Mouse (Mus musculus): ENCODE measurements around the gene Pvr. TPM values are rescaled to one million over a fixed set of nuclear protein-coding genes. Genes with fewer than 3 reads are reported as not detected.
A peak's percentile ranks its signal among the peaks of the same experiment; 100 is the strongest.

Pvr gene
- polyA plus RNA-seq, 1 experiment: 16.5 TPM

DNA sequence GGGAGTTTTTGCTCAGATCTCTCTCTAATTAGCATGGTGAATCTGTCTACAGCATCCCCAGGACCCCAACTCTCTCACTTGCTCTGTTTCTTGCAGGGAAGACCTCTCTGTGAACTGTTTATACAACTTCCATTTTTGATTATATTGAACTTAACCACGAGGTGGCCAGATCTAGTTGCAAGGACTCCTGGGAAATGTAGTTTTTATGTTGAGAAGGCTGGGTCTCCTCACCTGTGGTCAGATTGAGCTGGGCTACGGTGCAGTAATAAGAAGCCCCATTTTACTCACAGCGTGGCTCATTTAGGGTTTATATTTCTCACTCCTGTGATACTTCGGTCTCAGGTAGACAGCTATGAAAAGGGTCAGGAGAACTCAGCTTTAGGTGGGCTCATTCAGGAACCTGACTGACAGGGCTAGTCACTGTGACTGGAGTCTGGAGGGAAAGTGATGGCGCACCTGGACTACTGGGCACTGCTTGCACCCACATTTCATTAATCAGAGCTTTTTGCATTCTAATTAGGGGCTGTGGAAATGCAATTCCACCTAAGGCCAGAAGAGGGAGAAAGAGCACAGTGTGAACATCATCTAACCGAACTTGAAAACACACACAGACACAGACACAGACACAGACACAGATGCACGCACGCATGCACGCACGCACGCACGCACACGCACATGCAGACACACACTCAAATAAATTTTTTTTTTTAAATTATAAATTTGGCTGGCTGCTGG lies 44.8 kb downstream of the Pvr start:
- H3K79me2 ChIP-seq (ENCODE audit: control insufficient read depth, insufficient read depth): no peaks in the 10 kb centered on the region
- TF ChIP-seq USF1 (IDR thresholded peaks at IDR 0.05; ENCODE audit: low read depth) (peak; percentile 1), CTCF (IDR thresholded peaks at IDR 0.05; ENCODE audit: control insufficient read depth, insufficient read depth, insufficient read length) (no peak)
- no peaks in the 10 kb centered on the region for H3K36me3 ChIP-seq (ENCODE audit: control insufficient read depth, insufficient read depth)
- H3ac ChIP-seq (ENCODE audit: control insufficient read depth, insufficient read length, low read depth): no peak overlapping the region
- H3K79me3 ChIP-seq (ENCODE audit: low read depth): no peaks in the 10 kb centered on the region
- no peak overlapping the region for H3K4me3 ChIP-seq (ENCODE audit: insufficient read depth, poor library complexity, severe bottlenecking)
- no peaks in the 10 kb centered on the region for H3K27me3 ChIP-seq (ENCODE audit: control insufficient read depth, insufficient read depth, insufficient read length)

DNA sequence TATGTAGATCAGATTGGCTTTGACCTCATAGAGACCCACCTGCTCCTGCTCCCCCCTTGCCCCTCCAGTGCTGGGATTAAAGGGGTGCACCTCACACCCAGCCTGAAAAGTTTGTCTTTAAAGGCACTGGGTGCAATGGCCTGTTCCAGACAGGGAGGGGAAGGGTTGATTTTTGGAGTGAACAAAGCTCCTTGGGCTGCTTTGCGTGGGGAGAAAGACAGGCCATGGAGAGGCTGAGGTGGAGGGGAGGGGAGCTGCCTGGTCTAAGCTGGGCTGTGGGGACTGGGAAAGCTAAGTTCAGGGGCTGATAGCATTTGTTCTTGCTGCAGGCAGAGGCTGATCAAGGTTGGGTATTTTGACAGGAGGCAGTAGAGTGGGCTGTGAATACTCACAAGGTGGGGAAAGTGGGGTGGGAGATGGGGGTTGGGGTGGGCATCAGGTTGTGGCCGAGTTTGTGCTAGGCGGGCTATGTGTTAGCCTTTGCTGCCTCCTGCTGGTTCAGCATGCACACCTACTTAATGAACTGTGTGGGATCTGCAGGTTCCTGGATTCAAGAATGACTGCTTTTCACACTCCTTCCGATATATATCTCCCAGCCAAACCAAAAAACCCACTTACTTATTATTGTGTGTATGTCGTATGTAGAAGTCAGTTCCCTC lies 48.9 kb downstream of the Pvr start:
- no peaks in the 10 kb centered on the region for H3K79me2 ChIP-seq (ENCODE audit: control insufficient read depth, insufficient read depth)
- H3K27me3 ChIP-seq (ENCODE audit: control insufficient read depth, insufficient read depth, insufficient read length): no peaks in the 10 kb centered on the region
- no peaks in the 10 kb centered on the region for H3K79me3 ChIP-seq (ENCODE audit: low read depth)
- no peak overlapping the region for H3ac ChIP-seq (ENCODE audit: control insufficient read depth, insufficient read length, low read depth)
- no peaks in the 10 kb centered on the region for H3K36me3 ChIP-seq (ENCODE audit: control insufficient read depth, insufficient read depth)
- TF ChIP-seq CTCF (IDR thresholded peaks at IDR 0.05; ENCODE audit: control insufficient read depth, insufficient read depth, insufficient read length) (peak; percentile 50), FOSL1 (IDR thresholded peaks at IDR 0.05; ENCODE audit: insufficient read depth, low read length, poor library complexity, severe bottlenecking) (no peak)
- H3K4me3 ChIP-seq (ENCODE audit: insufficient read depth, poor library complexity, severe bottlenecking): no peak overlapping the region

DNA sequence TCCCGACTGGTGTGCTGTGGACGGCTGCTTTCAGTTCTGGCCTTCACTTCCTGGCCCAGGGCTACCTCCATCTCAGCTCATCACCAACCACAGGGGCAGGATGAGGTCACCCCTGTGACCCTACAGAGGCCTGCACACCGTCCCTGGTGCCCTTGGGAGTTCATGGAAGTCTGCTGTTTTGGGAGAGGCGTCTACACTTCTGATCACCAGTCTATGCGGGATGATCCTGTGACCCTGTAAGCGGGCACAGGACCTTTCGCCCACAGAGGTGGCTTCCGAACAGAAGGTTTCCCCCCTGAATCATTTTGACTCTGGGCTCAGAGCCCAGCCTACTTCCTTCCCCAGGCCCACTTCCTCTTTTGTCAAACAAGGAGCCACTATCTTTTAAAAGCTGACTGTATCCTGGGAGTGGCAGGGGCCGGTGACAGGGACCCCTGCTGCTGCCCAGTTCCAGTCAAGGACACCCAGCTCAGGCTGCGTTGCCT lies 49.8 kb downstream of the Pvr start:
- Histone ChIP-seq H3ac (ENCODE audit: control insufficient read depth, insufficient read length, low read depth) (no peak overlapping the region), H3K79me2 (ENCODE audit: control insufficient read depth, insufficient read depth) (no peaks in the 10 kb centered on the region), H3K27me3 (ENCODE audit: control insufficient read depth, insufficient read depth, insufficient read length) (no peaks in the 10 kb centered on the region), H3K36me3 (ENCODE audit: control insufficient read depth, insufficient read depth) (no peaks in the 10 kb centered on the region), H3K79me3 (ENCODE audit: low read depth) (no peaks in the 10 kb centered on the region), H3K4me3 (ENCODE audit: insufficient read depth, poor library complexity, severe bottlenecking) (no peak overlapping the region)
- TF ChIP-seq MYOG (IDR thresholded peaks at IDR 0.05; ENCODE audit: control insufficient read depth, extremely low read depth, insufficient read length): no peak
- TF ChIP-seq USF1 (IDR thresholded peaks at IDR 0.05; ENCODE audit: low read depth): no peak
- TF ChIP-seq CTCF (IDR thresholded peaks at IDR 0.05; ENCODE audit: control insufficient read depth, insufficient read depth, insufficient read length): no peak
- no peak for TF ChIP-seq FOSL1 (IDR thresholded peaks at IDR 0.05; ENCODE audit: insufficient read depth, low read length, poor library complexity, severe bottlenecking)
- TF ChIP-seq CEBPB (IDR thresholded peaks at IDR 0.05; ENCODE audit: low read depth): no peak
- no peak for TF ChIP-seq MAX (IDR thresholded peaks at IDR 0.05)
- TF ChIP-seq MYOD1 (IDR thresholded peaks at IDR 0.05; ENCODE audit: control insufficient read depth, insufficient read length, low read depth): no peak

DNA sequence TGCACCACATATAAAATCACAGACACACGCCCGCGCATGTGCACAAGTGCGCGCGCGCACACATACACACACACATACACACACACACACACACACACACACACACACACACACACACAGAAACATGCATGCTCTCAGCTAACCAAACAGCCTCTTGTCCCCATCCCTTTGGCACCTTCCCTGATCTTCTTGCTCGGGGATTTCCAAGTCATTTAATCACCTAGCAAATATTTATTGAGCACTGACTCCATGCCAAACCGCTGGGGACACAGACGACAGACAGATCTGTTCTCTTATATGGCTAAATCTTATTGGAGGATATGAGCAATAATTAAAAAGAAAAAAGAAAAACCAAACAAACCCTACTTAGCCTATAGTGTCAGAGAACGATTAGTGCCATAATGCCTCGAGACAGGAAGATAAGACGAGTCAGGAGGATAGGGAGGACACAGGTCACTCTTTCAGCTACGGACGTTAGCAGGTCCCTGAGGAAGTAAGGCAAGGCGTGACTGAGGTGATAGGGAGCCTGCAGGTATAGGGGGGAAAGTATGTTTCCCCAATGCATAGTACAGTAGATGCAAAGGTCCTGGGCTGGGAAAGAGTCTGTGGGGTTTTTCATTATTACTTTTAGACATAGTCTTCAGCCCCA lies 53.1 kb downstream of the Pvr start:
- no peaks in the 10 kb centered on the region for H3K27me3 ChIP-seq (ENCODE audit: control insufficient read depth, insufficient read depth, insufficient read length)
- H3K36me3 ChIP-seq (ENCODE audit: control insufficient read depth, insufficient read depth): no peaks in the 10 kb centered on the region
- TF ChIP-seq MYOD1 (IDR thresholded peaks at IDR 0.05; ENCODE audit: control insufficient read depth, insufficient read length, low read depth) (no peak), MYOG (IDR thresholded peaks at IDR 0.05; ENCODE audit: control insufficient read depth, extremely low read depth, insufficient read length) (no peak), CEBPB (IDR thresholded peaks at IDR 0.05; ENCODE audit: low read depth) (no peak), USF1 (IDR thresholded peaks at IDR 0.05; ENCODE audit: low read depth) (no peak), CTCF (IDR thresholded peaks at IDR 0.05; ENCODE audit: control insufficient read depth, insufficient read depth, insufficient read length) (no peak), MAX (IDR thresholded peaks at IDR 0.05) (no peak), FOSL1 (IDR thresholded peaks at IDR 0.05; ENCODE audit: insufficient read depth, low read length, poor library complexity, severe bottlenecking) (no peak)
- H3K4me3 ChIP-seq (ENCODE audit: insufficient read depth, poor library complexity, severe bottlenecking): no peak overlapping the region
- no peak overlapping the region for H3ac ChIP-seq (ENCODE audit: control insufficient read depth, insufficient read length, low read depth)
- H3K79me2 ChIP-seq (ENCODE audit: control insufficient read depth, insufficient read depth): no peaks in the 10 kb centered on the region
- H3K79me3 ChIP-seq (ENCODE audit: low read depth): no peaks in the 10 kb centered on the region

DNA sequence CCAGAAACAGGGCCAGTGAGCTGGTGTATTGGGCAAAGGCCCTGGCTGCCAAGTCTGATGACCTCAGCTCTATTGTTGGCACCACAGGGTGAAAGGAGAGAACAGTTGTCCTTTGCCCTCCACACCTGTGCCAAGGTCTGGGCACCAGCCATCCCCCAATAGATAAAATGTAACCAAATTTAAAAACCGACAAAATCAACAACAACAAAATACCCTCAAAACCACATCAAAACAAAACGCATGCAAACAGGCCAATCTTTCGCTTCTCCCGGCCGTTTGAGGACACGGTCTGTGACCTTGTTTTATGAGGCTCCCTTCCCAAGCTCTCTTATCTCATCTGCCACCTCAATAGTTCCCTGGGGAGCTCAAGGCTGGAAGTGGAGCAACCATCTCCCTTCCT lies 54.5 kb downstream of the Pvr start:
- Histone ChIP-seq H3K79me3 (ENCODE audit: low read depth) (no peaks in the 10 kb centered on the region), H3K79me2 (ENCODE audit: control insufficient read depth, insufficient read depth) (no peaks in the 10 kb centered on the region), H3ac (ENCODE audit: control insufficient read depth, insufficient read length, low read depth) (no peak overlapping the region), H3K27me3 (ENCODE audit: control insufficient read depth, insufficient read depth, insufficient read length) (no peaks in the 10 kb centered on the region), H3K36me3 (ENCODE audit: control insufficient read depth, insufficient read depth) (no peaks in the 10 kb centered on the region), H3K4me3 (ENCODE audit: insufficient read depth, poor library complexity, severe bottlenecking) (no peak overlapping the region)
- TF ChIP-seq MYOG (IDR thresholded peaks at IDR 0.05; ENCODE audit: control insufficient read depth, extremely low read depth, insufficient read length): no peak
- no peak for TF ChIP-seq MYOD1 (IDR thresholded peaks at IDR 0.05; ENCODE audit: control insufficient read depth, insufficient read length, low read depth)
- TF ChIP-seq CTCF (IDR thresholded peaks at IDR 0.05; ENCODE audit: control insufficient read depth, insufficient read depth, insufficient read length): no peak
- TF ChIP-seq USF1 (IDR thresholded peaks at IDR 0.05; ENCODE audit: low read depth): no peak
- TF ChIP-seq CEBPB (IDR thresholded peaks at IDR 0.05; ENCODE audit: low read depth): no peak
- no peak for TF ChIP-seq MAX (IDR thresholded peaks at IDR 0.05)
- no peak for TF ChIP-seq FOSL1 (IDR thresholded peaks at IDR 0.05; ENCODE audit: insufficient read depth, low read length, poor library complexity, severe bottlenecking)
